Mouse (Mus musculus): ENCODE measurements around the gene Hbb-bs. TPM values are rescaled to one million over a fixed set of nuclear protein-coding genes. Genes with fewer than 3 reads are reported as not detected.
"Not testable (repeated sequence)": the region's sequence is repeated elsewhere in the genome, so short reads cannot be mapped to it uniquely, and the experiment has no call there.

Gene Hbb-bs
- total and polyA plus RNA-seq, 3 experiments = 5.7 TPM; not detected in 2

DNA sequence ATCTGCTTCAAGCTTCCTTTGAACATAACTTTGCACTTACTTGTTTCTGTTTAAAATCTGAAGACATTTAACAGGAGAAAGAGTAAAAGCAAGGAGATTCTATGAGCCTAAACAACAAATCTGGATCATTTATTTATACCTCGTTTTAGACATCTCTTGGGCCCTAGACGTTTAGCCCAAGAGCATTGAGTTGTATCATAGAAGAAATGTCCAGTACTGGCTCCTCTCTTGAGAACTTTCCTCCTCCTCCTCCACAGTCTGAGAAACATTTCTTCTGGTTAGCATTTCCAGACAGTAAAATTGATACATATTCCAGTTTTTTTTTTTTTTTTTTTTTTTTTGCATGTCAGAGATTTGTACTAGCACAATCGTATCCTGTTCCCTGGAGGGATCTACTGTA, 36.2 kb downstream of the Hbb-bs start, which contains the start of gene Olfr67:
TSS of gene Olfr67 (minus strand) at position 101 of the 400 bp plus-strand sequence.
- H3K36me3 ChIP-seq (replicated peaks in 1 of 2; ENCODE audit: control insufficient read depth in 1 of 2, insufficient read depth in 1 of 2, low read length in 1 of 2) = no peaks in the 10 kb centered on the region
- no peak for DNase-seq (ENCODE audit: extremely low read depth)
- H3K4me3 ChIP-seq (replicated peaks in 1 of 3; ENCODE audit: low read depth in 2 of 3, low read length in 2 of 3, poor library complexity in 1 of 3) = no peak within 1 kb of the TSS
- no peaks in the 10 kb centered on the region for H3K4me1 ChIP-seq (ENCODE audit: control insufficient read depth in 1 of 2, insufficient read depth in 2 of 2)
- no peak within 1 kb of the TSS for H3K9ac ChIP-seq (ENCODE audit: insufficient read depth, low read depth)
- H3K9me3 ChIP-seq (replicated peaks; ENCODE audit: low read length) = no peaks in the 10 kb centered on the region
- H3K4me2 ChIP-seq (ENCODE audit: insufficient read depth, low read depth, poor library complexity, severe bottlenecking) = no peak within 1 kb of the TSS
- in situ Hi-C loops (cut with MboI; ENCODE audit: low pct_ligation_motif_present, low pct_unique_long_range_greater_than_20kb, low sequenced_read_pairs) = no loop called here
- no peaks in the 10 kb centered on the region for H3K27me3 ChIP-seq (replicated peaks)
- TF ChIP-seq E2F4 (IDR thresholded peaks at IDR 0.05; ENCODE audit: insufficient replicate concordance, low read depth, low read length) = no peak
- TF ChIP-seq USF2 (conservative IDR thresholded peaks at IDR 0.05; ENCODE audit: low read depth, low read length) = no peak
- no peak for TF ChIP-seq ZNF384 (IDR thresholded peaks at IDR 0.05; ENCODE audit: low read depth, low read length)
- no peak for TF ChIP-seq USF1 (IDR thresholded peaks at IDR 0.05; ENCODE audit: low read depth, low read length)
- dilution Hi-C loops (cut with MboI; ENCODE audit: extremely low pct_ligation_motif_present, extremely low pct_unique_long_range_greater_than_20kb, low sequenced_read_pairs) = no loop called here
- H3K79me2 ChIP-seq (replicated peaks; ENCODE audit: control insufficient read depth, extremely low read depth, insufficient read depth, poor library complexity, severe bottlenecking) = no peaks in the 10 kb centered on the region
- H3K27ac ChIP-seq (ENCODE audit: insufficient read depth, low read depth) = no peak within 1 kb of the TSS

DNA sequence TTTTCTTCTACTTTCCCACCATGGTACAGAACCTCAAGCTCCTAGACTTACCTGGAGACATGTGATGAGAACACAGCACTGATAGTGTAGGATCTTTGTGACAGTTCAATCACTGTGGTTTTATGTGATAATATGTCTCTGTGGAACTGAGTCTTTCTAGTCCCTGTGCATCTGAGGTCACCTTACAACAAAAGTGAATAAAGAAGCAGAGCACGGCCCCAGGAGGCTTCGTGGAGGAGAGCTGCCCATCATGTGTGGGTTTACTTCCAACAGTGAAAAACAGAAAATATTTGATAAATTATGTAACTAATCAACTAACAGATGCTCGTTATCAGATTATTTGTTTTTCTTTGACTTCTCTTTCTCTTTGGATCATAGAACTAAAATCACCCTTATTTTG, 48.3 kb downstream of the Hbb-bs start, which contains the start of gene Olfr68:
TSS of gene Olfr68 (minus strand) at position 101 of the 400 bp plus-strand sequence.
- Histone ChIP-seq H3K79me2 (replicated peaks; ENCODE audit: control insufficient read depth, extremely low read depth, insufficient read depth, poor library complexity, severe bottlenecking) (no peaks in the 10 kb centered on the region), H3K27me3 (replicated peaks) (no peaks in the 10 kb centered on the region), H3K4me3 (replicated peaks in 1 of 3; ENCODE audit: low read depth in 2 of 3, low read length in 2 of 3, poor library complexity in 1 of 3) (no peak within 1 kb of the TSS), H3K27ac (ENCODE audit: insufficient read depth, low read depth) (no peak within 1 kb of the TSS), H3K4me2 (ENCODE audit: insufficient read depth, low read depth, poor library complexity, severe bottlenecking) (no peak within 1 kb of the TSS; the same call in 1 of the 2 replicates), H3K4me1 (ENCODE audit: control insufficient read depth in 1 of 2, insufficient read depth in 2 of 2) (peaks cover 0 to 8% of the 10 kb centered on the region in 2 experiments; a peak in 2 of 4 replicates), H3K9ac (ENCODE audit: insufficient read depth, low read depth) (no peak within 1 kb of the TSS), H3K36me3 (replicated peaks in 1 of 2; ENCODE audit: control insufficient read depth in 1 of 2, insufficient read depth in 1 of 2, low read length in 1 of 2) (no peaks in the 10 kb centered on the region), H3K9me3 (replicated peaks; ENCODE audit: low read length) (no peaks in the 10 kb centered on the region)
- TF ChIP-seq E2F4 (IDR thresholded peaks at IDR 0.05; ENCODE audit: insufficient replicate concordance, low read depth, low read length) (no peak), USF2 (conservative IDR thresholded peaks at IDR 0.05; ENCODE audit: low read depth, low read length) (no peak), BHLHE40 (IDR thresholded peaks at IDR 0.05; ENCODE audit: low read depth, low read length) (no peak), POLR2A (IDR thresholded peaks at IDR 0.05; ENCODE audit: low read depth, low read length) (no peak), JUND (conservative IDR thresholded peaks at IDR 0.05; ENCODE audit: low read depth, low read length) (no peak), ZNF384 (IDR thresholded peaks at IDR 0.05; ENCODE audit: low read depth, low read length) (no peak), CTCF (conservative IDR thresholded peaks at IDR 0.05 in 1 of 2, IDR thresholded peaks at IDR 0.05 in 1 of 2; ENCODE audit: low read depth in 2 of 2, low read length in 2 of 2) (no peak), ETS1 (conservative IDR thresholded peaks at IDR 0.05; ENCODE audit: low read depth, low read length) (no peak), MAZ (IDR thresholded peaks at IDR 0.05; ENCODE audit: low read depth, low read length) (no peak), USF1 (IDR thresholded peaks at IDR 0.05; ENCODE audit: low read depth, low read length) (no peak), SMC3 (IDR thresholded peaks at IDR 0.05; ENCODE audit: low read depth, low read length) (no peak), CHD2 (IDR thresholded peaks at IDR 0.05; ENCODE audit: low read length) (no peak), MXI1 (IDR thresholded peaks at IDR 0.05; ENCODE audit: low read depth, low read length) (no peak), PAX5 (IDR thresholded peaks at IDR 0.05; ENCODE audit: low read length) (no peak), HCFC1 (IDR thresholded peaks at IDR 0.05; ENCODE audit: low read depth, low read length) (no peak), ZKSCAN1 (IDR thresholded peaks at IDR 0.05; ENCODE audit: borderline replicate concordance, low read depth, low read length) (no peak), MYC (IDR thresholded peaks at IDR 0.05; ENCODE audit: low read depth, low read length) (no peak), SIN3A (IDR thresholded peaks at IDR 0.05; ENCODE audit: low read length) (no peak), IRF4 (IDR thresholded peaks at IDR 0.05; ENCODE audit: low read depth, low read length) (no peak)
- dilution Hi-C loops (cut with MboI; ENCODE audit: extremely low pct_ligation_motif_present, extremely low pct_unique_long_range_greater_than_20kb, low sequenced_read_pairs) (no loop called here), in situ Hi-C loops (cut with MboI; ENCODE audit: low pct_ligation_motif_present, low pct_unique_long_range_greater_than_20kb, low sequenced_read_pairs) (no loop called here)
- no peak for DNase-seq (ENCODE audit: extremely low read depth)

DNA sequence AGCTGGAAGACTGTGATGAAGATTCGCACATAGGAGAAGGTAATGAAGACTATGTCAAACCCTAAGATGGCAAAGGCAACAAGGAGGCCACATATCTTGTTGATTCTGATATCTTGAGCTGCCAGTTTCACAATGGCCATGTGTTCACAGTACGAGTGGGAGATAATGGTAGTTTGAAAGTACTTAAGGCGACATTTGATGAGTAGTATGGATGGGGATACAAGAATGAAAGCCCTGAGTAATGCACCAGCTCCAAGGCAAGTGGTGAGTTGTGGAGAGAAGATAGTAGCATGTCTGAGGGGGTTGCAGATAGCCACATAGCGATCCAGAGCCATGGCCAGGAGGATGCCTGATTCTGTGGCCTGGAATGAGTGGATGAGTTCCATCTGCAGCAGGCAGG, 50.2 kb downstream of the Hbb-bs start:
- in situ Hi-C loops (cut with MboI; ENCODE audit: low pct_ligation_motif_present, low pct_unique_long_range_greater_than_20kb, low sequenced_read_pairs); H3K36me3 ChIP-seq (replicated peaks in 1 of 2; ENCODE audit: control insufficient read depth in 1 of 2, insufficient read depth in 1 of 2, low read length in 1 of 2); H3K9me3 ChIP-seq (replicated peaks; ENCODE audit: low read length); H3K4me1 ChIP-seq (ENCODE audit: control insufficient read depth in 1 of 2, insufficient read depth in 2 of 2); H3K79me2 ChIP-seq (replicated peaks; ENCODE audit: control insufficient read depth, extremely low read depth, insufficient read depth, poor library complexity, severe bottlenecking); H3K4me3 ChIP-seq (replicated peaks in 1 of 3; ENCODE audit: low read depth in 2 of 3, low read length in 2 of 3, poor library complexity in 1 of 3); H3K9ac ChIP-seq (ENCODE audit: insufficient read depth, low read depth); H3K27ac ChIP-seq (ENCODE audit: insufficient read depth, low read depth); H3K27me3 ChIP-seq (replicated peaks); dilution Hi-C loops (cut with MboI; ENCODE audit: extremely low pct_ligation_motif_present, extremely low pct_unique_long_range_greater_than_20kb, low sequenced_read_pairs); H3K4me2 ChIP-seq (ENCODE audit: insufficient read depth, low read depth, poor library complexity, severe bottlenecking); DNase-seq (ENCODE audit: extremely low read depth): not testable (repeated sequence)
